Mouse (Mus musculus) gastrocnemius, postnatal 4 days (tissue): Measurements from ENCODE around the gene Ip6k1. TPM values are rescaled to one million over a fixed set of nuclear protein-coding genes. Genes with fewer than 3 reads are reported as not detected.
A peak's percentile ranks its signal among the peaks of the same experiment; 100 is the strongest.
"Not testable (repeated sequence)": the region's sequence is repeated elsewhere in the genome, so short reads cannot be mapped to it uniquely, and the experiment has no call there.

Experiments used
- DNase-seq, 2 experiments: peaks; one replicate each; pipeline ENCODE4 v3.0.0; 2021 to 2022; ENCODE audit warnings: low spot score in 2 of 2, mixed read lengths in 2 of 2
- total RNA-seq, 2 experiments: library from RNA; stranded (reverse); gene quantifications; 2 replicates each; pipeline ENCODE4 v1.2.3; 2021

Ip6k1 gene
- total RNA-seq, 2 experiments from 2014 or later = 59.7 to 66.2 TPM

DNA sequence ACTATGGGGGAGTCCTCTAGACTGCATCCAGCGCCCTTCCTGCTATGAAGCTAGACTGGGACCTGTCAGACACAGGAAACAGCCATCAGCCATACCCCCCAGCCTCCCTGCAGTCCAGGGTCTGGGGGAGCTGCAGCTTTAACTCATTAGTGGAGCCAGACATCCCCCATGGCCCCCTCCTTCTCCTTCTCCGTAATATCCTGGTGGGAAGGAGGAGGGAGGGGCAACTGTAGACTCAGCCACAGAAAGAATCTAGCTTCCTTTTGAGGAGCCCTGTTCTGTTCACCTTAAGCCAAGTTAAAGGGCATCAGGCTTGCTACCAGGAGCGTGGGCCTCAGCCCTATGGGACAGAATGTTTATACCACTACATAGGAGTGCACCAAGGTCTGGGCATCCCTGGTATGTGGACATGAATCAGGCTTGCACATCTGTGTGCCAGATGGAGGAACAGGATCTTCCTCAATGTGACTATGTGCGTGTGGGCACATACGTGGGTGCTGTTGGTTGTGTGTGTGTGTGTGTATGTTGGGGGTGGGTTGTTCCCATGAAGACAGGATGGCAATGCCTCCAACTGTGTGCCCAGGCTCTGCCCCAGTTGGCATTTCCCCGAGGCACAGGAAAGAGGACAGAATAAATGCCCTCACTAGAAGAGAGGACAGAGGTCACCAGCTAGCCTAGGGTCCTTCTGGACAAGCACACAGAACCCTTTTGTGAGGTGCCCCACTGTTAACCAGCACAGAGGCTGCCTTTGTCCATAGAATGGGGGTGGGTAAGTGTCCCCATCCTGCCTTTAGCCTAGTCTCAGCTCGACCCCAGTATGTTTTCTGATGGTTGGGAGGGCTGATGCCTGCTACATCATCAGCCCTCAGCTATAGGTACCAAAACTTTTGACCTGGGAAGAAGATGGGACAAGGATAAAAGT lies 20.4 kb upstream of the Ip6k1 start:
- no peak for DNase-seq

DNA sequence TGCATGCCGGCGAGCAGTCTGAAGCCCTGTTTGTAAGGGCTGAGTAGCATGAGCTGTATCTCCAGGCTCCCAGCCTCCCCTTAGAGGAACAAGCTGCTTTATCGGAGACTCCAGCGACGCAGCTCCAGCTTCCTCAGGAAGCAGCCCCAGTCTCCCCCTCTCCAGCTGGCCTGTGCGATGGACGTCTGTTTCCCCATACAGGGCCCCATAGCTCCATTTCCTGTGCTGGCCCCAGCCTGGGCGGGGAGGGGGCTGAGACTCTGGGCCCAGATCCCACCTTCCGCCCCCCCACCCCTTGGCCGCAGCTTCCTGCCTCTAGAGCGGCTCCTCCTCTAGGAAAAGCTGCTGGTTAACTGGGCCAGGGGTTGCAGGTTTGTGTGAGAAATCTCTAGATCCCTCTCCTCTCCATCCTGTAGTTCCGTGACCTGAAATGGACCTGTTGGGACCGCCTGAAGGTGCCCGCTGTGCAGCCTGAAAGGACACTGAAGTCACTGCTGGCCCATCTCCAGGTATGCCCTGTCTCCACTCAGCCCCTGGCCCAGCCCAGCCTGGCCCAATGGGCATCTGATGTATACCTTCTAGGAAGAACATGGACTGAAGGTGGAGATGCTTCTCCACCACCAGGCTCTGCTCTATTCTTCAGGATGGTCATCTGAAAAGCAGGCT lies 19.5 kb upstream of the Ip6k1 start, which contains the start of gene Gm20661:
Gene Gm20661 (plus strand): TSS at position 378 of the 666 bp plus-strand sequence.
- peak; percentile 69 to 83 for DNase-seq

DNA sequence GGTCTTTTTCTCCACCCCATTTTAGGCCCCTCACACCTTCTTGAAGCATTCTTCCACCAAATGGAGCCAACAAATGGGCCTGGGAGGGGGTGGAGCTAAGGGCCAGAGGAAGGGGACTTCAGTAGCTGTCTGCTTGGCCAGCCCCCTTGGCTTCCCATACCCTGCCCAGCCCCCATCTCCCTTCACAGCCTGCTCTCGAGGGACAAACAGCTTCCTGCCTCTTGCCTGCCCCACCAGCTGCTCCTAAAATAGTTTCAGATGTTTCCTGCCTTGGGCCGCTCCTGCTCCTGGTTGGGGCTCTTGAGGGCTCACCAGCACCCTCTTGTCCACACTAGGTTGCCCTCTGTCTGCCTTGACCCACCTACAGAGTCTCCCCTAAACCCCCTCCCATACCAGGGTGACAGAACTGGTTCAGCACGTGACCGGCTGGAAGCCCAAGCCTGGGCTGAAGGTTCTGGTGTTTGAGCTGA lies 18.8 kb upstream of the Ip6k1 start:
- DNase-seq = peak; percentile 66 to 85

- DNase-seq = no peak
These were observed 18.1 kb upstream of the Ip6k1 start for GRCm38 (mm10) chr9:107984052-107984753.

DNA sequence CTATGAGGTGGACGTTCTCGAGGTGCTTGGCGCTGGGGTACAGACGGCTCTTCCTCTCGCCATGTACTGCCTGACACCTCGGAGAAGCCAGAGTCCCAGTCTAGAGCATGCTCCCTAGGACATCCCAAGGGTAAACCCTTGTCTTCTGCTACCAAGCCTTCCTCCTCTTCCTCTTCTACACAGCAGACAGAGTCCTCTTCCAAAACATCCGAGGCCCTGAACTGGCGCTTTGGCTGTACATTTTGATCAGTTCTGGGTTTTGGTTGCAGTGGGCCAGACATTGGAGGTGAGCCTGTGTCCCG lies 17.6 kb upstream of the Ip6k1 start:
- DNase-seq = no peak

DNA sequence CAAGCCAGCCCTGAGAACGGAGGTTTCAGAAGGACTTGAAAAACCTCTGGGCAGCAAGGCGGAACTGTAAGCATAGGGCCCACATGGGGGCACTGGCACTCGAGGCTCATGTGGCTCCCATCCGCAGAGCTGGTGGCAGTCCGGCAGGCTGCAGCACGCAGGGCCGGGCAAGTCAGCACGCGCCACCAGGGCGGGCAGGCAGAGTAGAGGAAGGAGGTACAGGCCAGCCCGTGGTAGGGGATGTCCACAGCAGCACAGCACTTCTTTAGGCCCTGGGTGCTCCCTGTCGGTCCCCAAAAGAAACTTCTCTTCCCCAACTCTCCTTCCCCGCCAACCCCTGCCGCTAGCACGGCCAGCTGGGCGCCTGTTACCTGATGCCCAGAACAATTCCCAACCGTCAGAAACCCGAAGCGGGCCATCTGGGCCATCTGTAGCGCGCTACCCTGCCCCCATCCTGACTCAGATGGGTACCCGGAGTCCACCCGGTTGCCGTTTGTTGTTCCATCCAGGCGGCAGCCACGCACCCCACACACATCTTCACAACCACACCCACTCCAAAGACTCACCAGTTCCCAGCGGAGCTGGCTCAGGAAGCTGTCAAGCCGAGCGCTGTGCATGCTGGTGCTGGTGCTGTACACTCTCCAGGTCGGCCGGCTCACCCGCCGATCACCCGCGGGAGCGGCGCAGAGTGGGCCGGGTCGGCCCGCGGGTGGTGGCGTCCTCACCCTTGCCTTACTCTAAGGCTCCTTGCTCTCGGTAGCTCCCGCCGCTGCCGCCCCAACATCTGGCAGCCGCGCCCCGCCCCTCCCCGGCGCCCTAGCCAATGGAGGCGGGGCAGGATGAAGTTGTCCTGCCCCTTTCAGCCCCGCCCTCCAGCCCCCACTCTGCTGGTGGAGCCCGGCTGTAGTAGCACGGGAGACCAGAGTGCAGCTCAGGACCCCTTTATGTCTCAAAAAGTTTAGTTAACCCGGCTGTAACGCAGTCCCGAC lies 16.9 kb upstream of the Ip6k1 start, which contains the start of gene Inka1:
Gene Inka1 (minus strand): TSS at position 749 of the 989 bp plus-strand sequence.
- peak; percentile 91 to 94 for DNase-seq

DNA sequence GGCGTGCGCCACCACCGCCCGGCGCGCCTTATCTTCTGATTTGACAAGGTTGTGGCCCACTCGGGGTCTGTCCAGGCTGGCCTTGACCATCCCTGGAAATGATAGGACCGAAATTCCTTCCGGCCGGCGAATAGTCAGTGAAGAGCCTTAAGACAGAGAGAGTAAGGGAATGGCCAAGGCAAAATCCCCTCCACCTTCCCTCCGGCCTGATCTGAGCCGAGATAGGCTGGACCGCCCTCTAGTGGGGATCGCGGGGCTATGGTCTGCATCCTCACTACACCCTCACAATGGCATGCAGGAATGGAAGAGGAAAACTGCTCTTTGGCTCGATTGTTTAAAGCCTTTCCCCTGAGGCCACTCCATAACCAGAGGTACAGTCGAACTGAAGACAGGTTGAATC lies 15.9 kb upstream of the Ip6k1 start:
- peak; percentile 74 to 86 for DNase-seq

DNA sequence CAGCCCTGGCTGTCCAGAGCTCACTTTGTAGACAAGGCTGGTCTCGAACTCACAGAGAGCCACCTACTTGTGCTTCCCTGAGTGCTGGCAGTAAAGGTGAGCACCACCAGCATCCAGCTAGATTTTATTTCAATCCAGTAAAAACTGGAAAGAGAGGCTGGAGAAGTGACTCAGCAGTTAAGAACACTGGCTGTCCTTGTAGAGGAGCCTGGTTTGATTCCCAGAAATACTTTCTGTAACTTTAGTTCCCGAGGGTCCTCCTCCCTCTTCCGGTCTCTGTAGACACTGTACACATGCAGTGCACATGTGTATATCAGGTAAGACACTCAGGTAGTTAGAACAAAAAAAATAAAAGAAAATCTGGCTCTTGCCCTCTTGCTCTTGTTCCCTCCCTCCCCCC lies 14.4 kb upstream of the Ip6k1 start:
- no peak for DNase-seq

DNA sequence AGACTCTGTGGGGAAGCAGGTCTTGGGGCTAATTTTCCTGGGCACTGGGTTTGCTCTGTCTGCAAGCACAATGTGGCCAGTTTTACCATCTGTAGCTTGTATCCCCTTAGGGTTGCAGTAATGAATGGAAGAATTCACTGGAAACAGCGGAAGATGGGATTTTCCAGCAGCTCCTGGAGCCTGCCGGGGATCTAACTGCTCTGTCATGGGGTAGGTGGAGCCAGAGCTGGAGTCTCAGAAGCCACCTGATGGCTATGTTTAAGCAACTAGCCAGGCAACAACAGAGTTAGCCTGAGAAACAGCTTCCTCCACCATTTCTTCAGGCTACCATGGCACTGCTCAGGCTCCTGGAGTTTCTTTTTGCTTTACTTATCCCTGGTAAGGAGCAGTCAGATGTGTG lies 10.1 kb upstream of the Ip6k1 start, which contains the start of gene Cdhr4:
Gene Cdhr4 (plus strand): TSS at position 301 of the 400 bp plus-strand sequence.
- DNase-seq = no peak

- no peak for DNase-seq
These were observed 9.3 kb upstream of the Ip6k1 start for GRCm38 (mm10) chr9:107993013-107993412.

DNA sequence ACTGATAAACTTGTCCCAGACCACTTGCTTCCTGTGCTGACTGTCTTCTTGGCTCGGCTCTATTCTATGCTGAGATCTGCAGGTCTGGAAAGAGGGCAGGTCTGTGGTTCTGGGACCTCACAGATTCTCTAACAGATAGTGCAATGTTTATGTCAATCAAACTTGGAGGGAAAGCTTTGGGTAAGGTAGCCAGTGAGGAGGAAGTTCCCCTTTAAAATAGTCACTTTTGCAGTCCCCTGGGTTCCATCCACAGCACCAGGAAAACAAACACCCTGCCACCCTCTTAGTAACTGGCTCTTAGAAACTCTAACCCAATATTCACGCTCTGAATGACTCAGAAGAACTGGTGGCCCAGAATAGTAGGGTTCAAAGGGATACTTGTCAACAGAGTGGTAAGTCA lies 7.8 kb upstream of the Ip6k1 start:
- no peak for DNase-seq

DNA sequence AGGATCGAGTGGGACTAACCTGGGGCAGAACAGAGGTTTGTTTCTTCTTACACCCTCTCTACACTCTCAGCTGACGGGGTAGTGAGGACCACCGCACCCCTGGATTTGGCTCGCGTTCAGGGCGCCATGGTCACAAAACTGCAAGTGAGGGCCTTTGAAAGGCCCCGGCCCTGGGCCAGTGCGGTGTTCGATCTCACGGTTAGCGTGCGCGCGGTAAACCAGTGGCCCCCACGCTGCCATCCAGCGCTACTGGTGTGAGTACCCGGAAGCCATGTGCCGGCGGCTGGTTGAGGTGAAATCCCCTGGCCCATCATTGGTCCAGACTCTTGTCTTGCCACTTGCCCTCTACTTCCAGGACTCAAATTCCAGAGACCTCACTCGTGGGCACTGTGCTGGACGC lies 6.8 kb upstream of the Ip6k1 start:
- no peak for DNase-seq

DNA sequence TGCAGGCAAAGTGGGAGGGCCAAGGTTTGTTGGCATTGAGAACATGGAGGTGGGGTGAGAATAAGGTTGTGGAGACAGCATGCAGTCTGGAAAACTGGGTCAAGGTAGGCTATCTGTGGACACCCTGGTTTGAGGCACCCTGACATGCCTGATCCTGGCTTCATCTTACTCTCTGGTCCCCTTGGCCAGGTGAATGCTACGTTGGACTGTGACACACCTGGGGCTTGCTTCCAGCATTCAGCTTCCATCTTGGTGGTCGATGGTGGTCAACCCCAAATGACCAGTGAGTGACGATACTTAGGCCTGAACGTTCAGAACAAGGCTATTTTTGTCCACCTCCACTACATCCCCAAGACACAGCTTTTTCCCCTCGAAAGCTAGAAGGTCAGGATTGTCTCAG lies 6.3 kb upstream of the Ip6k1 start, which contains the start of gene Gm20662:
Gene Gm20662 (plus strand): TSS at position 301 of the 400 bp plus-strand sequence.
- DNase-seq = no peak

DNA sequence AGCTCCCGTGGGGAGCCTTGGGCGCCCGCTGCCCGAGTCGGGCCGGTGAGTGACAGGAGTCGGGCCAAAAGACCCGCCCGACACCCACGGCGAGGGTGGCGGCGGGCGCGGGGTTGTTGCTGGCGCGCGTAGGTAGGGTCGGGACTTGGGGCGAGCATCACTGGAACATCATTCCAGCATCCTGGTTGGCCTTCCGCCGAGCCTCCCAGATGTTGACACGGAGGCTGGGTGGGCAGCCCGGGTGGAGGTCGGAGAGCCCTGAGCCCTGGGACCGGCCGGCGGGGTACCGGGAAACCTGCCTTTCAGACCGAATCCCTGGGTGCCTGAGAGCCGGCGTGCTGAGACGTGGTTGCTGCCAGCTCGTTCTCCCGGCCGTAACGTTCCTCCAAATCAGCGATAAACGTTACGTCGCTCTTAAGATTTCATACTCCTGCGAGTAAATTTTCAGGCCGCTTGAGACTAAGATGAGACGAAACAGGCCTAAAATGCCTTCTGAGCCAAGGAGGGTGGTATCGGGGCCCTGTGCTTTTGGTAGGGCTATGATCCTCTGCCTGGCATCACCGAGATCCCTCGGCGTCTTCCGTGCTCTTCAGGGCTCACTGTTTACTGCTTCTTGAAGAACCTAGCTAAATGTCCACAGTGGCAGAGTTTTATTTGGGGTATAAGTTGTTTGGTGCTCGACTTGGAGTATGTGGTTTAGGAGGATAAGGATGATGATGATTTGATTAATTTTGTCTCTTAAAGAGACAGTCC lies 653 bp downstream of the Ip6k1 start:
- DNase-seq = no peak

DNA sequence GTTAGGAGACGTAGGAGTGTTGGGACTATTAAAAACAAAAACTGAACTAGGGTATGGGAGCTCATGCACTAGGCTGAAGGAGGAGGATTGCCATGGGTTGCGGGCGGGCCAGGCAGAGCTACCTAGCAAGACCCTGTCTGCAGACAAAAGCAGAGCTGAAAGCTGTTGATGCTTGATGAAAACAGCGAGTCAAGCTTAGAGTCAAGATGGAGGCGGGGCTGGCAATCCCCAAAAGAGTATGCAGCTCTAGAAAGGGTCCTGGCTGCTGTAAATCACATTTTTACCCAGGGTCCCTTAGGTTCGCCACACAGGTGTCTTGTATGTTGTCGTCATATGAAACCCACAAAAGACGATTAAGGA lies 1.2 kb downstream of the Ip6k1 start:
- DNase-seq = no peak

GRCm38 (mm10) chr9:108008041-108008440 lies 5.7 kb downstream of the Ip6k1 start:
- DNase-seq = no peak

- DNase-seq = no peak
These were observed 8.1 kb downstream of the Ip6k1 start for GRCm38 (mm10) chr9:108010385-108010784.

DNA sequence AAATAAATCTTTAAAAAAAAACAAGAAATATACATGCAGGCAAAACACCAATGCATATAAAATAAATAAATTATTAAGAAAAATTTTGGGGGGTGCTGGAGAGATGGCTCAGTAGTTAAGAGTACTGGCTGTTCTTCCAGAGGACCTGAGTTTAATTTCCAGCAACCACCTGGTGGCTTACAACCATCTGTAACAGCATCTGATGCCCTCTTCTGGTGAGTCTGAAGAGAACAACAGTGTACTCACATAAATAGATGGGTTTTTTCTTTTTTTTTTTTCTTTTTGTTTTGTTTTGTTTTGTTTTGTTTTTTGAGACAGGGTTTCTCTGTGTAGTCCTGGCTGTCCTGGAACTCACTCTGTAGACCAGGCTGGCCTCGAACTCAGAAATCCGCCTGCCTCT lies 11.3 kb downstream of the Ip6k1 start:
- DNase-seq = not testable (repeated sequence)

DNA sequence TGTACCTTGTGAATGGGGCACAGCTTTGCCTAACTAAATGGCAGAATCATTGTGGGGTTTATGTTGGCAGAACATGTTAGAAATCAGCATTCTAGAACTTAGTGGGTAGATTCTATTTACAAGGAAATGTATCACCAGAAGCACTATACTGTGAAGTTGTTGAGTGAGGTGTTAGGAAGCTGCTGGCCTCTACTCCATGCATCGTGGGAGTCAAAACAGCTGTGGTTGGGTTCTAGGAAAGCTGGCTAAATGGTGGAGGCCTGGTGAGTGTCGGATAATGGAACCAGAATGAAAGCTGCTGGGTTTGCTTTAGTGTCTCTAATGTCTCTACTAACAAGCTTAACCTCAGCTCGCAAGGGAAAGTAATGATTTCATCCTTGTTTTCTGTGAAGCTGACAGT lies 14.8 kb downstream of the Ip6k1 start:
- no peak for DNase-seq

- DNase-seq = no peak
These were observed 18.4 kb downstream of the Ip6k1 start for GRCm38 (mm10) chr9:108020741-108021140.
